23 mouse cellular contexts compared by ENCODE assay signal in the genomic region with DNA sequence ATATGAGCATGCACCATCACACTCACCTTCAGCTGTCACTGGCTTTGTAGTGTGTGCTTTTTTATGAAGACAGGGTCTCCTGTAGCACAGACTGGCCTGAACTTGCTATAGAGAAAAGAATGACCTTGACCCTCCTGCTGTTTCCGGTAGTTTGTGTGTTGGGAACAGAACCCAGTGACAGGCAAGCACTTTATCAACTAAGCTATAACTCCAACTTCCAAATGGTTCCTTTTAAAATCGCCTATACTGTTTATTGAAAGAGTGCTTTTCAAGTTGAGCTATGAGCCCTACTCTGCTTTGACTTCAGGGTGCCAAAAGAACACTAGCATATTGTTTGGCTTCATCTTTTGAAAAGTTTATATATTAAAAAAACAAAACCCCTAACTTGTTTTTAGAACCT. TPM values are rescaled to one million over a fixed set of nuclear protein-coding genes. Genes with fewer than 3 reads are reported as not detected.
DNase-seq lines count a peak whose midpoint lies in the region; ATAC-seq and TF ChIP-seq lines count a peak whose summit lies in the region.
"Had no signal": no experiment of that assay in that cellular context is flagged by ENCODE, and none has a peak within 500 bp of the region (broad histone marks: within the 10 kb centered on the region; RNA-seq: fewer than 3 reads in every experiment).

No protein-coding gene starts in this region.

- H3K27ac ChIP-seq in kidney, embryonic 16.5 days (ENCODE audit: low read length): 0 out of 2 replicates have a peak overlapping the region, but pooled peaks have one; percentile 7
- no peak overlapping the region for H3K27ac ChIP-seq in kidney, adult 2 months (ENCODE audit: insufficient read depth, low read depth, low read length)
- H3K27ac ChIP-seq in lung, embryonic 15.5 days: no peak overlapping the region
- H3K27ac ChIP-seq: forebrain, embryonic 10.5 days; heart, adult 2 months; hindbrain, postnatal 0 days; liver, embryonic 15.5 days; midbrain, embryonic 13.5 days; neural tube, embryonic 12.5 days had no signal

- H3K36me3 ChIP-seq in kidney, embryonic 16.5 days (ENCODE audit: insufficient read depth, low read length): peaks cover 4% of the 10 kb centered on the region; the same call in 1 of the 2 replicates
- no peaks in the 10 kb centered on the region; the same call in 1 of the 2 replicates for H3K36me3 ChIP-seq in kidney, adult 2 months (ENCODE audit: control insufficient read depth, insufficient read depth, low read length)
- H3K36me3 ChIP-seq in lung, embryonic 15.5 days: 0 out of 2 replicates have a peak, but pooled peaks cover 4% of the 10 kb centered on the region

- TF ChIP-seq POLR2A in kidney, adult 2 months (IDR thresholded peaks at IDR 0.05; ENCODE audit: low read depth, low read length): no peak

- peak; percentile 27 for DNase-seq in embryo, embryonic 11 days
- DNase-seq in embryo, embryonic 9.5 days (ENCODE audit: extremely low spot score): no peak
- DNase-seq in kidney, adult 2 months: no peak
- no peak for DNase-seq in lung, adult 18-20 months
- peak; percentile 6 for DNase-seq in forelimb bud, embryonic 11.5 days (ENCODE audit: low read depth, low spot score)
- no peak for DNase-seq in right cerebral cortex, postnatal 36 days (ENCODE audit: low spot score in 2 of 2)
- DNase-seq: adrenal gland, postnatal 14 days; cerebellum, adult 8-10 months; cerebellum, postnatal 36 days; gastrocnemius, postnatal 36 days; heart, adult 2 months; kidney, adult 11 months; kidney, postnatal 10 days; retina, postnatal 1 day; right cerebral cortex, postnatal 25 days; thymus, postnatal 25 days had no signal

- no peaks in the 10 kb centered on the region for H3K27me3 ChIP-seq in kidney, embryonic 16.5 days (ENCODE audit: insufficient read depth, low read length)
- H3K27me3 ChIP-seq in kidney, adult 2 months (replicated peaks; ENCODE audit: control insufficient read depth, insufficient read depth, low read length): no peaks in the 10 kb centered on the region
- no peaks in the 10 kb centered on the region for H3K27me3 ChIP-seq in lung, embryonic 15.5 days
- H3K27me3 ChIP-seq: liver, embryonic 15.5 days; midbrain, embryonic 13.5 days; neural tube, embryonic 12.5 days had no signal

- H3K9me3 ChIP-seq in kidney, embryonic 16.5 days (ENCODE audit: low read length): no peaks in the 10 kb centered on the region
- no peaks in the 10 kb centered on the region for H3K9me3 ChIP-seq in lung, embryonic 15.5 days
- H3K9me3 ChIP-seq: forebrain, embryonic 10.5 days; liver, embryonic 15.5 days; midbrain, embryonic 13.5 days; neural tube, embryonic 12.5 days had no signal

- TF ChIP-seq CTCF in kidney, adult 2 months (conservative IDR thresholded peaks at IDR 0.05; ENCODE audit: insufficient read depth, insufficient read length, low read depth, low read length): no peak

- peak; percentile 27; the same call in 1 of the 2 replicates for ATAC-seq in kidney, embryonic 16.5 days (ENCODE audit: low FRiP score, low TSS enrichment)
- peak; percentile 75 for ATAC-seq in lung, embryonic 15.5 days (ENCODE audit: borderline replicate concordance, extremely low read depth, low FRiP score, low TSS enrichment)
- ATAC-seq: hindbrain, postnatal 0 days; midbrain, embryonic 13.5 days had no signal

- H3K4me3 ChIP-seq in kidney, embryonic 16.5 days (ENCODE audit: low read length): no peak overlapping the region
- H3K4me3 ChIP-seq in kidney, adult 2 months (ENCODE audit: insufficient read depth, low read depth, low read length): no peak overlapping the region
- H3K4me3 ChIP-seq in lung, embryonic 15.5 days: no peak overlapping the region
- H3K4me3 ChIP-seq: forebrain, embryonic 10.5 days; heart, adult 2 months; liver, embryonic 15.5 days; midbrain, embryonic 13.5 days; neural tube, embryonic 12.5 days had no signal

- WGBS in kidney, embryonic 16.5 days: 30% methylated on average over 2 of the region's 2 CpGs
- 40% methylated on average over 2 of the region's 2 CpGs for WGBS in kidney, adult 2 months
- 33% methylated on average over 2 of the region's 2 CpGs for WGBS in lung, embryonic 15.5 days

- H3K4me2 ChIP-seq in kidney, embryonic 16.5 days (replicated peaks; ENCODE audit: low read depth, low read length): no peak overlapping the region
- H3K4me2 ChIP-seq in lung, embryonic 15.5 days: no peak overlapping the region
- H3K4me2 ChIP-seq: liver, embryonic 15.5 days; midbrain, embryonic 13.5 days; neural tube, embryonic 12.5 days had no signal

- H3K4me1 ChIP-seq in kidney, embryonic 16.5 days (ENCODE audit: insufficient read depth, low read length): peaks cover 12% of the 10 kb centered on the region; the same call in 1 of the 2 replicates
- H3K4me1 ChIP-seq in kidney, adult 2 months (ENCODE audit: control insufficient read depth, insufficient read depth, low read length): peaks cover 4% of the 10 kb centered on the region; the same call in 1 of the 2 replicates
- H3K4me1 ChIP-seq in lung, embryonic 15.5 days: 0 out of 2 replicates have a peak, but pooled peaks cover 3% of the 10 kb centered on the region
- H3K4me1 ChIP-seq: forebrain, embryonic 10.5 days; midbrain, embryonic 13.5 days; neural tube, embryonic 12.5 days had no signal

- no peak overlapping the region for H3K9ac ChIP-seq in kidney, embryonic 16.5 days (replicated peaks; ENCODE audit: low read length)
- H3K9ac ChIP-seq in lung, embryonic 15.5 days: no peak overlapping the region
- H3K9ac ChIP-seq: liver, embryonic 15.5 days; midbrain, embryonic 13.5 days; neural tube, embryonic 12.5 days had no signal

RNA-seq across cellular contexts. Expression of a gene that starts 24.6 kb away (rescaled TPM):
- polyA plus RNA-seq in kidney, embryonic 16.5 days (2015; fragmentation: Nextera tagmentation; extraction: Ambion mirVana): 24.5 TPM in 2 replicates
- 11.2 and 12.2 TPM in 2 replicates for polyA plus RNA-seq in kidney, adult 2 months (2012; rRNA removed)
- polyA plus RNA-seq in lung, embryonic 15.5 days (2015; fragmentation: Nextera tagmentation; extraction: Ambion mirVana): 27.8 TPM in 2 replicates

RNA-seq across cellular contexts. Expression of a gene that starts 24.8 kb away (rescaled TPM):
- 3.3 TPM in 2 replicates for polyA plus RNA-seq in kidney, embryonic 16.5 days (2015; fragmentation: Nextera tagmentation; extraction: Ambion mirVana)
- polyA plus RNA-seq in kidney, adult 2 months (2012; rRNA removed): 2.3 TPM in 2 replicates
- polyA plus RNA-seq in lung, embryonic 15.5 days (2015; fragmentation: Nextera tagmentation; extraction: Ambion mirVana): 3.1 and 3.2 TPM in 2 replicates

Comparison
In these comparisons a context has a peak if more than half of its experiments do, and no peak if none do; other contexts are left out.
1. DNase-seq: peak in embryo, embryonic 11 days (single experiment) and forelimb bud, embryonic 11.5 days (single experiment); none in embryo, embryonic 9.5 days (single experiment), kidney, adult 2 months (single experiment), lung, adult 18-20 months (0 of 2) and right cerebral cortex, postnatal 36 days (0 of 2).